Mouse (Mus musculus): ENCODE measurements around the gene P2rx7.
"Not testable (repeated sequence)": the region's sequence is repeated elsewhere in the genome, so short reads cannot be mapped to it uniquely, and the experiment has no call there.

The P2rx7 gene

GRCm38 (mm10) chr5:122646050-122646449, 2.3 kb downstream of the P2rx7 start:
- DNase-seq (ENCODE audit: low spot score in 2 of 2) = no peak

- no peak for DNase-seq (ENCODE audit: low spot score in 2 of 2)
These were observed 3.7 kb downstream of the P2rx7 start for GRCm38 (mm10) chr5:122647256-122647924.

- DNase-seq (ENCODE audit: low spot score in 2 of 2) = not testable (repeated sequence)
These were observed 4.3 kb downstream of the P2rx7 start for GRCm38 (mm10) chr5:122647952-122648374.

GRCm38 (mm10) chr5:122649264-122649663, 5.6 kb downstream of the P2rx7 start:
- no peak for DNase-seq (ENCODE audit: low spot score in 2 of 2)

- DNase-seq (ENCODE audit: low spot score in 2 of 2) = no peak
These were observed 6.4 kb downstream of the P2rx7 start for GRCm38 (mm10) chr5:122650100-122650499.

GRCm38 (mm10) chr5:122652506-122652905, 8.8 kb downstream of the P2rx7 start:
- DNase-seq (ENCODE audit: low spot score in 2 of 2) = no peak

- no peak for DNase-seq (ENCODE audit: low spot score in 2 of 2)
These were observed 9.4 kb downstream of the P2rx7 start for GRCm38 (mm10) chr5:122653112-122653445.

GRCm38 (mm10) chr5:122653446-122654267, 9.9 kb downstream of the P2rx7 start:
- no peak for DNase-seq (ENCODE audit: low spot score in 2 of 2)

GRCm38 (mm10) chr5:122654268-122654573, 10.5 kb downstream of the P2rx7 start:
- DNase-seq (ENCODE audit: low spot score in 2 of 2) = no peak

- DNase-seq (ENCODE audit: low spot score in 2 of 2) = no peak
These were observed 13.1 kb downstream of the P2rx7 start for GRCm38 (mm10) chr5:122656808-122657207.

- DNase-seq (ENCODE audit: low spot score in 2 of 2) = no peak
These were observed 18.8 kb downstream of the P2rx7 start for GRCm38 (mm10) chr5:122662501-122662900.

GRCm38 (mm10) chr5:122665036-122665435, 21.3 kb downstream of the P2rx7 start:
- no peak for DNase-seq (ENCODE audit: low spot score in 2 of 2)

GRCm38 (mm10) chr5:122668981-122669897, 25.5 kb downstream of the P2rx7 start:
- no peak for DNase-seq (ENCODE audit: low spot score in 2 of 2)

GRCm38 (mm10) chr5:122671641-122672040, 27.9 kb downstream of the P2rx7 start:
- not testable (repeated sequence) for DNase-seq (ENCODE audit: low spot score in 2 of 2)

GRCm38 (mm10) chr5:122672298-122672697, 28.6 kb downstream of the P2rx7 start:
- DNase-seq (ENCODE audit: low spot score in 2 of 2) = no peak

- no peak for DNase-seq (ENCODE audit: low spot score in 2 of 2)
These were observed 32.3 kb downstream of the P2rx7 start for GRCm38 (mm10) chr5:122676002-122676401.

- DNase-seq (ENCODE audit: low spot score in 2 of 2) = no peak
These were observed 34.3 kb downstream of the P2rx7 start for GRCm38 (mm10) chr5:122677983-122678382.

- DNase-seq (ENCODE audit: low spot score in 2 of 2) = no peak
These were observed 36.2 kb downstream of the P2rx7 start for GRCm38 (mm10) chr5:122679881-122680280.

- no peak for DNase-seq (ENCODE audit: low spot score in 2 of 2)
These were observed 37.6 kb downstream of the P2rx7 start for GRCm38 (mm10) chr5:122681276-122681675.

GRCm38 (mm10) chr5:122683926-122684325, 40.2 kb downstream of the P2rx7 start:
- DNase-seq (ENCODE audit: low spot score in 2 of 2) = no peak

- no peak for DNase-seq (ENCODE audit: low spot score in 2 of 2)
These were observed 43.7 kb downstream of the P2rx7 start for GRCm38 (mm10) chr5:122687391-122687790.

GRCm38 (mm10) chr5:122689153-122689552, 45.4 kb downstream of the P2rx7 start:
- DNase-seq (ENCODE audit: low spot score in 2 of 2) = no peak

Measured in heart, adult 9 months (tissue).